Mouse (Mus musculus) midbrain, embryonic 11.5 days (tissue): ENCODE results near the gene A930009A15Rik. TPM values are rescaled to one million over a fixed set of nuclear protein-coding genes. Genes with fewer than 3 reads are reported as not detected.

ENCODE experiments used
- ATAC-seq: fragments of 200-750 bp; cut with Nextera tagmentation; 2 replicates; pipeline ENCODE4 v1.8.0; 2017; ENCODE audit warnings: moderate TSS enrichment, moderate library complexity; ENCODE audit not compliant: low FRiP score
- DNase-seq: peaks from one replicate; pipeline ENCODE4 v3.0.0; 2015; ENCODE audit warnings: low spot score; ENCODE audit errors: missing footprints
- H3K27ac ChIP-seq: fragments of 300-500 bp; sonication (generic); 2 replicates; pipeline ENCODE4 v1.5.1; 2014; ENCODE audit warnings: low read depth, low read length
- H3K27me3 ChIP-seq: fragments of 300-500 bp; sonication (generic); 2 replicates; pipeline ENCODE4 v1.6.1; 2014; ENCODE audit warnings: mild to moderate bottlenecking, low read length, moderate library complexity, mixed read lengths; ENCODE audit not compliant: control insufficient read depth, insufficient read depth
- H3K36me3 ChIP-seq: fragments of 300-500 bp; sonication (generic); 2 replicates; pipeline ENCODE4 v1.6.1; 2014; ENCODE audit warnings: mild to moderate bottlenecking, low read length, moderate library complexity, mixed read lengths; ENCODE audit not compliant: control insufficient read depth, insufficient read depth
- H3K4me1 ChIP-seq: fragments of 300-500 bp; sonication (generic); 2 replicates; pipeline ENCODE4 v1.6.1; 2014; ENCODE audit warnings: low read length; ENCODE audit not compliant: control insufficient read depth, insufficient read depth
- H3K4me2 ChIP-seq: fragments of 300-500 bp; sonication (generic); 2 replicates; pipeline ENCODE4 v1.6.1; 2014; ENCODE audit warnings: mild to moderate bottlenecking, moderate library complexity
- H3K4me3 ChIP-seq: fragments of 300-500 bp; sonication (generic); 2 replicates; pipeline ENCODE4 v1.5.1; 2014; ENCODE audit warnings: low read depth, low read length
- H3K9ac ChIP-seq: fragments of 300-500 bp; sonication (generic); 2 replicates; pipeline ENCODE4 v1.6.1; 2014; ENCODE audit warnings: low read length
- H3K9me3 ChIP-seq: fragments of 300-500 bp; sonication (generic); 2 replicates; pipeline ENCODE4 v1.6.1; 2016; ENCODE audit warnings: low read length; ENCODE audit not compliant: control insufficient read depth
- WGBS: fragments of 180-500 bp; shearing (Covaris S2); extraction: QIAGEN DNeasy Blood & Tissue Kit; methylation state at CpG from one replicate; pipeline ENCODE4 v1.1.7; 2014; 5-methylcytosine and 5-hydroxymethylcytosine counted together
- polyA plus RNA-seq: library from polyadenylated mRNA; unstranded; fragments of >200 nt; fragmentation: Nextera tagmentation; extraction: Ambion mirVana; gene quantifications from 2 replicates; pipeline ENCODE4 v1.2.1, GENCODE M21; 2014

Gene A930009A15Rik
- 0.31 and 0.54 TPM in 2 replicates for polyA plus RNA-seq

DNA sequence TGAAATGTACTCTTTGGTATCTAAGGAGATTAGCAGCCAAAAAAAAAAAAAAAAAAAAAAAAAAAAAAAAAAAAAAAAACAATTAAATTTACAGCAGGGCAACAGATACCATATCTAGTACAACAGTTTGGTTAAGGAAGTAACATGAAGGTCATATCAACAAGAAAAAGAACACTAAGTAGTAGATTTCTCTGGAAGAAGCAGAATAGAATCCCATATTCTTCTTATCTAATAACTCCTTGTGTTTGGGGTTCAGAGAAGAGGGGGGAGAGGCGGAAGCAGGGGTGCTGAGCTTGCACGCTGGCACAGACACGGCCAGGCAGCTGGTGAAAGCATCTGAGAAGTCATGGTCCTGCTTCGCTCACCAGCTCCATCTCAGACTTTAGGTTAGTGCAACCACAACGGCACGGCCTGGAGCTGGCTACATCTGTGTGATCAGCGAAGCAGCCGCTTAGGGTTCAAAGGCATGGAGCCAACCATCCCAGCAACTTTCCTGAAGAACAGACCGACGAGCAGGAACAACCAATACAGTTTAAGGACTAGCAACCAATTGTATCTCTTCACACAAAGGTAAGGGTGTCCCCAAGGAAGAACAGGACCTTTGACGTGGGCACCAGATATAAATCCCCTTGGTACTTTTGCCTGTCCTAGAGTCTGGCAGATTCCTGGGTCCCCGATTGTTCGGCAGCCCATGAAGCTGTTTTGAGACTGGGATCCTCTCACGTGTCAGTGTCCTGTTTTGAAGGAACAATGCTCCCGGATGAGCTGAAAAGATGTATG is at the start of gene A930009A15Rik:
Gene A930009A15Rik (plus strand): TSS at position 275 of the 780 bp plus-strand sequence.
- no peaks in the 10 kb centered on the region for H3K27me3 ChIP-seq
- peaks cover 14% of the 10 kb centered on the region for H3K4me1 ChIP-seq
- ATAC-seq (peak; percentile 38), DNase-seq (peak; percentile 91)
- no peak within 1 kb of the TSS for H3K4me2 ChIP-seq
- peak within 1 kb of the TSS; percentile 37 for H3K27ac ChIP-seq
- H3K4me3 ChIP-seq, result no peak within 1 kb of the TSS
- no peak within 1 kb of the TSS; the same call in 1 of the 2 replicates for H3K9ac ChIP-seq
- no peaks in the 10 kb centered on the region for H3K36me3 ChIP-seq
- no peaks in the 10 kb centered on the region for H3K9me3 ChIP-seq
- WGBS, result 55% methylated on average over 15 of the region's 15 CpGs

- Histone ChIP-seq H3K9me3 (no peaks in the 10 kb centered on the region), H3K4me3 (no peak overlapping the region), H3K36me3 (no peaks in the 10 kb centered on the region), H3K4me1 (peaks cover 7% of the 10 kb centered on the region; the same call in 1 of the 2 replicates), H3K4me2 (0 out of 2 replicates have a peak overlapping the region, but pooled peaks have one; percentile 4), H3K27ac (no peak overlapping the region), H3K27me3 (no peaks in the 10 kb centered on the region), H3K9ac (no peak overlapping the region)
- WGBS, result 33% methylated on average over 17 of the region's 17 CpGs
- DNase-seq (peak; percentile 85), ATAC-seq (no peak)
Measured at GRCm38 (mm10) chr10:115520200-115521080, 49.3 kb upstream of the A930009A15Rik start.

DNA sequence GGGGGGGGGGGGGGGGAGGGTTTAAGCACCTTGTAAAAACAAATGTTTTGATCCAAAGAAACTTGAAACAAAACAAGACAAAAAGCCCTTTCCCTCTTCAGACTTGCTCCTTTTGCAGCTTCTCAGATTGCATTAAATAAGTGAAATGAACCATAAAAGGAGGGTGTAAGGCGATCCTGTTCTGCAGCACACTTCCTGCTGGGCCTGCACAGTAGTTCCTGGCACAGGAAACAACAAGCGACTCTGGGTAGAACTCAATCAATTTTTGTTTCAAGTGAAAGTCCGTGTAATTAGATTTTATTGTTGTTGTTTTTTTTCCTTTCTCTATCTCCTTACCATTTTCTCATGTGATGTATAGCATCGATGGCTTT is 48.7 kb upstream of the A930009A15Rik start:
- Histone ChIP-seq H3K4me2 (no peak overlapping the region), H3K9ac (no peak overlapping the region), H3K36me3 (no peaks in the 10 kb centered on the region), H3K4me1 (peaks cover 7% of the 10 kb centered on the region; the same call in 1 of the 2 replicates), H3K27me3 (no peaks in the 10 kb centered on the region), H3K9me3 (no peaks in the 10 kb centered on the region), H3K4me3 (no peak overlapping the region), H3K27ac (no peak overlapping the region)
- DNase-seq (no peak), ATAC-seq (no peak)
- 9% methylated on average over 4 of the region's 4 CpGs for WGBS

GRCm38 (mm10) chr10:115528892-115529291 is 40.9 kb upstream of the A930009A15Rik start:
- no peak overlapping the region for H3K4me2 ChIP-seq
- no peaks in the 10 kb centered on the region for H3K4me1 ChIP-seq
- no peak overlapping the region for H3K9ac ChIP-seq
- 74% methylated on average over 4 of the region's 4 CpGs for WGBS
- H3K27ac ChIP-seq, result no peak overlapping the region
- no peak for ATAC-seq
- H3K36me3 ChIP-seq, result no peaks in the 10 kb centered on the region
- no peaks in the 10 kb centered on the region for H3K27me3 ChIP-seq
- H3K9me3 ChIP-seq, result no peaks in the 10 kb centered on the region
- no peak overlapping the region for H3K4me3 ChIP-seq
- no peak for DNase-seq

GRCm38 (mm10) chr10:115529768-115530167 is 40.0 kb upstream of the A930009A15Rik start:
- no peaks in the 10 kb centered on the region for H3K4me1 ChIP-seq
- DNase-seq (no peak), ATAC-seq (no peak)
- no peak overlapping the region for H3K27ac ChIP-seq
- no peak overlapping the region for H3K4me2 ChIP-seq
- H3K9me3 ChIP-seq, result no peaks in the 10 kb centered on the region
- WGBS, result 85% methylated on average over 12 of the region's 12 CpGs
- H3K36me3 ChIP-seq, result no peaks in the 10 kb centered on the region
- H3K4me3 ChIP-seq, result no peak overlapping the region
- H3K9ac ChIP-seq, result no peak overlapping the region
- no peaks in the 10 kb centered on the region for H3K27me3 ChIP-seq

DNA sequence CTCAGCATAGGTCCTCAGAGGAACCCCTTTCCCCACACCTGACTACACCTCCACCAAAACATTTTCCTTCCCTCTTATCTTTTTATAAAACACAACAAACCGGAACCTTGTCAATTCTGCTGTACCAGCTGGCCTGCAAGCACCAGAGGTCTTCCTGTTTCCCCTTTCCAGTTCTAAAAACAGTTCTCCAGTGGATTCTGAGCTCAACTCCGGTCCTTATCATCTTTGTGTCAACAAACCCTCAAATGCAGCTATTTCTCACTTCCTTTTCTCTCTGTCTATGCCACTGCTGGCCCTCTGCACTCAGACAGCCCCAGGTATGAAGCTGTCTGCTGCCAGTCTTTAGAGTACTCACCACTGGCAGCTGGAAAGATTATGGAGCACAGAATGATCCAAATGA is 39.0 kb upstream of the A930009A15Rik start:
- no peaks in the 10 kb centered on the region for H3K27me3 ChIP-seq
- H3K4me3 ChIP-seq, result no peak overlapping the region
- DNase-seq (no peak), ATAC-seq (no peak)
- no peaks in the 10 kb centered on the region for H3K36me3 ChIP-seq
- H3K9ac ChIP-seq, result no peak overlapping the region
- no peaks in the 10 kb centered on the region for H3K9me3 ChIP-seq
- WGBS, result 77% methylated on average over 2 of the region's 2 CpGs
- no peaks in the 10 kb centered on the region for H3K4me1 ChIP-seq
- no peak overlapping the region for H3K27ac ChIP-seq
- no peak overlapping the region for H3K4me2 ChIP-seq

DNA sequence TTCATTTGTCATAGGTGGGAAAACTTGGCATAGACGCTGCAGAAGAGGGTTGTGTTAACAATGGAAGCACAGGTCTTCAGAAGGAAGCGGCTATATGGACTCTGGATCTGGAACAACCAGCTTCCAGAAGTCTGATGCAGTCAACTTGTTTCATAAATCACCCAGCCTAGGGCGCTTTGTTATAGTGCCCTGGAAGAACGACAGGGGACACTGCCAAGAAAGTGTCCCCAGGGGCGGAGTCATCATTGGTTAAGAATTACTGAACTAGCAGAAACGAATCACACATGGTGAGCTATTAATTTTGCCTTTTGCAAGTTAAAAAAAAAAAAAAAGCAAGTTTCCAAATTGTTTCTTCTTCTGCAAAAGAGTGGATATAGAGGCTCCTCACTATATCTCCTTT is 26.9 kb upstream of the A930009A15Rik start:
- ATAC-seq (no peak), DNase-seq (no peak)
- Histone ChIP-seq H3K9ac (no peak overlapping the region), H3K27ac (no peak overlapping the region), H3K4me2 (no peak overlapping the region), H3K4me1 (no peaks in the 10 kb centered on the region), H3K36me3 (no peaks in the 10 kb centered on the region), H3K27me3 (no peaks in the 10 kb centered on the region), H3K9me3 (no peaks in the 10 kb centered on the region), H3K4me3 (no peak overlapping the region)
- 89% methylated on average over 6 of the region's 6 CpGs for WGBS

DNA sequence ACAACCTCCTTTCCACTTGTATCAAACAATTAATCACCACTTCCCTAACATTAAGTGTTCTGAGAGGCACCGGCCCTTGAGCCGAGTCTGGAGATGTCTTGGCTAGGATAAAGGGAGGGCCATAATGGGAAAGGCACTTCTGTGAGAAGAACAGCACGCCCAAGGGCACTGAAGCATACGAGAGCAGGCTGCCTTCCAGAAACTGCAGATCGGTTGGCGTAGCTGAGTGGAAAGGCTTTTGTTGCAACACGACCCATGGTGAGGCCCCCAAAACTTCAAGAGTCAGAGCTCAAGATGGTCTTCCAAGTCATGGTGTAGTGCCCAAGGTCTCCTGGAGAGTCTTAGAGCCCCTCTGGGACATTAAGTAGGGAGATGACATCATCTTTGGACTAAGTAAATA is 19.5 kb upstream of the A930009A15Rik start:
- no peak for ATAC-seq
- Histone ChIP-seq H3K9ac (no peak overlapping the region), H3K36me3 (no peaks in the 10 kb centered on the region), H3K4me3 (no peak overlapping the region), H3K27ac (no peak overlapping the region), H3K9me3 (no peaks in the 10 kb centered on the region), H3K27me3 (no peaks in the 10 kb centered on the region; the same call in 1 of the 2 replicates), H3K4me1 (no peaks in the 10 kb centered on the region), H3K4me2 (no peak overlapping the region)
- WGBS, result 39% methylated on average over 7 of the region's 7 CpGs
- DNase-seq, result peak; percentile 83

- no peak overlapping the region for H3K9ac ChIP-seq
- no peaks in the 10 kb centered on the region; the same call in 1 of the 2 replicates for H3K27me3 ChIP-seq
- H3K4me3 ChIP-seq, result no peak overlapping the region
- H3K9me3 ChIP-seq, result no peaks in the 10 kb centered on the region
- no peaks in the 10 kb centered on the region for H3K36me3 ChIP-seq
- no peak overlapping the region for H3K4me2 ChIP-seq
- H3K4me1 ChIP-seq, result no peaks in the 10 kb centered on the region
- 89% methylated on average over 3 of the region's 3 CpGs for WGBS
- peak; percentile 57 for DNase-seq
- ATAC-seq, result no peak
- H3K27ac ChIP-seq, result no peak overlapping the region
Measured at GRCm38 (mm10) chr10:115551069-115551468, 18.7 kb upstream of the A930009A15Rik start.
